Mouse (Mus musculus): ENCODE data around the gene Cdc42ep4. TPM values are rescaled to one million over a fixed set of nuclear protein-coding genes. Genes with fewer than 3 reads are reported as not detected.

Cdc42ep4 gene
- total RNA-seq, 2 experiments from 2014 or later, result 42.1 to 46.9 TPM

GRCm38 (mm10) chr11:113778733-113779679 is 27.3 kb upstream of the Cdc42ep4 start:
- no peak for DNase-seq (ENCODE audit: low spot score in 2 of 2)

- no peak for DNase-seq (ENCODE audit: low spot score in 2 of 2)
These were observed 26.3 kb upstream of the Cdc42ep4 start for GRCm38 (mm10) chr11:113777878-113778464.

GRCm38 (mm10) chr11:113776851-113777511 is 25.3 kb upstream of the Cdc42ep4 start:
- DNase-seq (ENCODE audit: low spot score in 2 of 2), result no peak

GRCm38 (mm10) chr11:113774773-113775172 is 23.1 kb upstream of the Cdc42ep4 start:
- DNase-seq (ENCODE audit: low spot score in 2 of 2), result no peak

- DNase-seq (ENCODE audit: low spot score in 2 of 2), result no peak
These were observed 21.5 kb upstream of the Cdc42ep4 start for GRCm38 (mm10) chr11:113773191-113773590.

- DNase-seq (ENCODE audit: low spot score in 2 of 2), result no peak
These were observed 19.5 kb upstream of the Cdc42ep4 start for GRCm38 (mm10) chr11:113771187-113771586.

- no peak for DNase-seq (ENCODE audit: low spot score in 2 of 2)
These were observed 16.7 kb upstream of the Cdc42ep4 start for GRCm38 (mm10) chr11:113768356-113768755.

- no peak for DNase-seq (ENCODE audit: low spot score in 2 of 2)
These were observed 15.6 kb upstream of the Cdc42ep4 start for GRCm38 (mm10) chr11:113767285-113767684.

- DNase-seq (ENCODE audit: low spot score in 2 of 2), result no peak
These were observed 14.8 kb upstream of the Cdc42ep4 start for GRCm38 (mm10) chr11:113766284-113766985.

GRCm38 (mm10) chr11:113764132-113764849 is 12.6 kb upstream of the Cdc42ep4 start:
- DNase-seq (ENCODE audit: low spot score in 2 of 2), result no peak

GRCm38 (mm10) chr11:113763449-113763848 is 11.8 kb upstream of the Cdc42ep4 start:
- no peak for DNase-seq (ENCODE audit: low spot score in 2 of 2)

GRCm38 (mm10) chr11:113762136-113762797 is 10.6 kb upstream of the Cdc42ep4 start:
- DNase-seq (ENCODE audit: low spot score in 2 of 2), result no peak

GRCm38 (mm10) chr11:113761646-113762045 is 10.0 kb upstream of the Cdc42ep4 start:
- DNase-seq (ENCODE audit: low spot score in 2 of 2), result no peak

- no peak for DNase-seq (ENCODE audit: low spot score in 2 of 2)
These were observed 8.8 kb upstream of the Cdc42ep4 start for GRCm38 (mm10) chr11:113760476-113760875.

- DNase-seq (ENCODE audit: low spot score in 2 of 2), result no peak
These were observed 7.2 kb upstream of the Cdc42ep4 start for GRCm38 (mm10) chr11:113758851-113759250.

- DNase-seq (ENCODE audit: low spot score in 2 of 2), result no peak
These were observed 4.9 kb upstream of the Cdc42ep4 start for GRCm38 (mm10) chr11:113756578-113756977.

GRCm38 (mm10) chr11:113755878-113756277 is 4.2 kb upstream of the Cdc42ep4 start:
- DNase-seq (ENCODE audit: low spot score in 2 of 2), result no peak

- DNase-seq (ENCODE audit: low spot score in 2 of 2), result no peak
These were observed 3.2 kb upstream of the Cdc42ep4 start for GRCm38 (mm10) chr11:113754845-113755244.

GRCm38 (mm10) chr11:113752685-113753430 is 1.2 kb upstream of the Cdc42ep4 start:
- no peak for DNase-seq (ENCODE audit: low spot score in 2 of 2)
